Mouse (Mus musculus): ENCODE data around the gene Fbxo9. TPM values are rescaled to one million over a fixed set of nuclear protein-coding genes. Genes with fewer than 3 reads are reported as not detected.
A peak's percentile ranks its signal among the peaks of the same experiment; 100 is the strongest.
"Not testable (repeated sequence)": the region's sequence is repeated elsewhere in the genome, so short reads cannot be mapped to it uniquely, and the experiment has no call there.

Fbxo9 gene
- 32.7 and 35.9 TPM in 2 replicates for polyA plus RNA-seq (2016; fragmentation: Nextera tagmentation; extraction: Ambion mirVana)

DNA sequence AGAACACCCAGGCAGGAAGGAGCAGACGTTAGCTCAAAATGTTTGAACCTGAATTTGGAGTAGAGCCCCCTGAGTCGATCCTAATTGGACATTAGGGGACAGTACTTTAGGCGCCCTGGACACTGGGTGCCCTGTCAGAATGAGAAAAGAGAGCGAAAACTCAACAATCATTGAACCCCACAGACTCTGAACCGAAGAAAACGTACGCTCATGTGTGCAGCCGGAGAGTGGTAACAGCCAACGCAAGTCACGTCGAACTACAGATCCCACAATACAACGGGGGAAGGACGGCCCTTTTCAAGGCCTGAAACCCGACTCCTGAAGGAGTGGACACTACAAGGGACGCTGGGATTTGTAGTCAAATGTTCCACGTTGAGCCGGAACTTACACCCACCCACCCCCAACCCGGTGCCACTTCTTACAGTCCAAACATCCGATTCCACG lies at the start of gene Fbxo9, which contains the start of gene Ick:
Gene Fbxo9, minus strand, starts transcription at position 270 of the 444 bp plus-strand sequence.
Gene Ick, plus strand, starts transcription at position 397 of the 444 bp plus-strand sequence.
- Histone ChIP-seq H3K4me3 (replicated peaks) (peak within 1 kb of the TSS; percentile 66), H3K9ac (peak within 1 kb of the TSS; percentile 84), H3K27me3 (no peaks in the 10 kb centered on the region), H3K4me2 (peak within 1 kb of the TSS; percentile 78), H3K36me3 (replicated peaks) (no peaks in the 10 kb centered on the region), H3K4me1 (peaks cover 10% of the 10 kb centered on the region; the same call in 1 of the 2 replicates), H3K9me3 (no peaks in the 10 kb centered on the region), H3K27ac (peak within 1 kb of the TSS; percentile 89)
- under 1% methylated on average over 20 of the region's 20 CpGs for WGBS
- ATAC-seq (ENCODE audit: low FRiP score) = peak; percentile 92

GRCm38 (mm10) chr9:78157221-78157620 lies 48.4 kb upstream of the Fbxo9 start:
- no peak for ATAC-seq (ENCODE audit: low FRiP score)
- peaks cover 90% of the 10 kb centered on the region for H3K36me3 ChIP-seq (replicated peaks)

DNA sequence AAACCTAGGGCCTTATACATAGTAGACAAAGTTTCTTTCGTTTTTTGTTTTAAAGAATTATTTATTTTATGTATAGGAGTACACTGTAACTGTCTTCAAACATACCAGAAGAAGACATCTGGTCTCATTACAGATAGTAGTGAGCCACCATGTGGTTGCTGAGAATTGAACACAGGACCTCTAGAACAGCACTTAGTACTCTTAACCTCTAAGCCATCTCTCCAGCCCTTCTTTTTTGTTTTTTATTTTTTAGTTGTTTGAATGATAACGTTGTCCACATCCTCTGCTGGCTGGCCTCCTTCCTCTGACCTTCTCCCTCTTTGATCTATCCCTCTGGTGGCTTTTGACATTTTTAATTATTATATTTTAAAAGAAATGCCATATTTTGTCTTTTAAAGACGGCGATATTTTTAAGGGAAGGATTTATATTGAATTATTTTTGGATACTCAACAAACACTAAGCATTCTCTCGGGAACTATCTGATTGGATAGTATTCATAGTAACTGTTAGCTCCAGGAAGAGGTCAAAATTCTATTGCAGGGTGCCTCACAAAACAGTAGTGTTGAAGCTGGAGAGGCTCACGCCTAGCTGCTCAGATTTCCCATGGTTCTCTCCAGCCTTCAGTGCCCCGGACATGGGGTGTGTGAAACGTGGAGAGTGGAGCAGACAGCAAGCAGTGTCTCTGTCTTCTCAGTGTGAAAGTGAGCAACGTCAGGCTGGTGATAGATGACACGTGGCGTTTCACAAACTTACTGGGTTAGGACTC lies 45.5 kb upstream of the Fbxo9 start:
- no peak for ATAC-seq (ENCODE audit: low FRiP score)
- 90% methylated on average over 11 of the region's 11 CpGs for WGBS

More at GRCm38 (mm10) chr9:78157221-78157620, 48.4 kb upstream of the Fbxo9 start:
- no peaks in the 10 kb centered on the region for H3K27me3 ChIP-seq
- no peak overlapping the region for H3K4me2 ChIP-seq
- no peak overlapping the region for H3K27ac ChIP-seq
- H3K9me3 ChIP-seq = no peaks in the 10 kb centered on the region
- H3K4me3 ChIP-seq (replicated peaks) = no peak overlapping the region
- WGBS = 100% methylated on average over 1 of the region's 1 CpGs
- no peaks in the 10 kb centered on the region for H3K4me1 ChIP-seq
- H3K9ac ChIP-seq = no peak overlapping the region

GRCm38 (mm10) chr9:78149770-78150169 lies 40.9 kb upstream of the Fbxo9 start:
- ATAC-seq (ENCODE audit: low FRiP score); H3K4me3 ChIP-seq (replicated peaks); H3K9ac ChIP-seq; H3K4me2 ChIP-seq; H3K9me3 ChIP-seq; H3K27ac ChIP-seq; H3K27me3 ChIP-seq: not testable (repeated sequence)
- Histone ChIP-seq H3K36me3 (replicated peaks) (peaks cover 61% of the 10 kb centered on the region), H3K4me1 (peaks cover 10% of the 10 kb centered on the region)
- WGBS = 86% methylated on average over 2 of the region's 2 CpGs

More for the DNA sequence above, 45.5 kb upstream of the Fbxo9 start:
- H3K27me3 ChIP-seq = no peaks in the 10 kb centered on the region
- H3K27ac ChIP-seq = no peak overlapping the region
- H3K9me3 ChIP-seq = no peaks in the 10 kb centered on the region
- peaks cover 80% of the 10 kb centered on the region for H3K36me3 ChIP-seq (replicated peaks)
- no peak overlapping the region for H3K4me3 ChIP-seq (replicated peaks)
- no peak overlapping the region for H3K4me2 ChIP-seq
- no peaks in the 10 kb centered on the region for H3K4me1 ChIP-seq
- no peak overlapping the region for H3K9ac ChIP-seq

GRCm38 (mm10) chr9:78148149-78148548 lies 39.3 kb upstream of the Fbxo9 start:
- 95% methylated on average over 6 of the region's 6 CpGs for WGBS
- no peak overlapping the region for H3K4me3 ChIP-seq (replicated peaks)
- no peaks in the 10 kb centered on the region for H3K9me3 ChIP-seq
- H3K9ac ChIP-seq = no peak overlapping the region
- H3K36me3 ChIP-seq (replicated peaks) = peaks cover 62% of the 10 kb centered on the region
- H3K27ac ChIP-seq = no peak overlapping the region
- H3K4me1 ChIP-seq = peaks cover 10% of the 10 kb centered on the region
- no peaks in the 10 kb centered on the region for H3K27me3 ChIP-seq
- H3K4me2 ChIP-seq = no peak overlapping the region
- ATAC-seq (ENCODE audit: low FRiP score) = no peak

GRCm38 (mm10) chr9:78146627-78147026 lies 37.8 kb upstream of the Fbxo9 start:
- WGBS = 81% methylated on average over 6 of the region's 6 CpGs
- Histone ChIP-seq H3K9ac (no peak overlapping the region), H3K4me3 (replicated peaks) (no peak overlapping the region), H3K27ac (no peak overlapping the region), H3K4me1 (peaks cover 10% of the 10 kb centered on the region), H3K9me3 (peaks cover 8% of the 10 kb centered on the region; the same call in 1 of the 2 replicates), H3K36me3 (replicated peaks) (peaks cover 63% of the 10 kb centered on the region), H3K27me3 (no peaks in the 10 kb centered on the region), H3K4me2 (no peak overlapping the region)
- no peak for ATAC-seq (ENCODE audit: low FRiP score)

- H3K27me3 ChIP-seq = no peaks in the 10 kb centered on the region
- WGBS = 64% methylated on average over 4 of the region's 4 CpGs
- H3K4me2 ChIP-seq = no peak overlapping the region
- no peak for ATAC-seq (ENCODE audit: low FRiP score)
- H3K4me3 ChIP-seq (replicated peaks) = no peak overlapping the region
- no peak overlapping the region for H3K9ac ChIP-seq
- H3K36me3 ChIP-seq (replicated peaks) = peaks cover 63% of the 10 kb centered on the region
- H3K4me1 ChIP-seq = peaks cover 10% of the 10 kb centered on the region
- H3K9me3 ChIP-seq = peaks cover 9% of the 10 kb centered on the region; the same call in 1 of the 2 replicates
- no peak overlapping the region for H3K27ac ChIP-seq
These were observed 37.2 kb upstream of the Fbxo9 start for GRCm38 (mm10) chr9:78146099-78146498.

DNA sequence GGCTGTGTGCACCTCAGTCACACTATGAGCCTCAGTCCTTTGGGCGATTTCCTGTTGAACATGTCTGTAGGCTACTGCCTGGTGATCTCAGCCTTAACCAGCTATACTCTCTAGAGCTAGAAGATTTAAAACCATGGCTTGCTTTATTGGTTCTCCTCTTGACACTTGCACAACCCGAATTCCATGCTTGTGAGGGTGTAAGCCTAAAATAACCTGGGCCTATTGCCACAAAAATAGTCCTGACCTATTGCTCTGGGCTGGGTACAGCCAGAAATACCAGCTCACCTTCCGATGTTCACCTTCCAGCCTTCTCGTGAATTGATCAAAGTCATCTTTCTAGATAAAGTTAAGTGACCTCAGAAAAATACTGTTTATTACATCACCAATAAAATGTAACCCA lies 30.6 kb upstream of the Fbxo9 start:
- Histone ChIP-seq H3K9ac (no peak overlapping the region), H3K9me3 (peaks cover 9% of the 10 kb centered on the region; the same call in 1 of the 2 replicates), H3K36me3 (replicated peaks) (peaks cover 65% of the 10 kb centered on the region), H3K4me3 (replicated peaks) (no peak overlapping the region), H3K27ac (no peak overlapping the region), H3K4me1 (no peaks in the 10 kb centered on the region), H3K4me2 (no peak overlapping the region), H3K27me3 (no peaks in the 10 kb centered on the region)
- 95% methylated on average over 4 of the region's 4 CpGs for WGBS
- ATAC-seq (ENCODE audit: low FRiP score) = no peak

- ATAC-seq (ENCODE audit: low FRiP score) = no peak
- H3K36me3 ChIP-seq (replicated peaks) = peaks cover 63% of the 10 kb centered on the region
- H3K27me3 ChIP-seq = no peaks in the 10 kb centered on the region
- H3K4me3 ChIP-seq (replicated peaks) = no peak overlapping the region
- H3K4me2 ChIP-seq = no peak overlapping the region
- H3K9me3 ChIP-seq = peaks cover 9% of the 10 kb centered on the region; the same call in 1 of the 2 replicates
- no peak overlapping the region for H3K27ac ChIP-seq
- H3K9ac ChIP-seq = no peak overlapping the region
- H3K4me1 ChIP-seq = no peaks in the 10 kb centered on the region
- WGBS = 97% methylated on average over 9 of the region's 9 CpGs
These were observed 29.3 kb upstream of the Fbxo9 start for GRCm38 (mm10) chr9:78138044-78138676.

DNA sequence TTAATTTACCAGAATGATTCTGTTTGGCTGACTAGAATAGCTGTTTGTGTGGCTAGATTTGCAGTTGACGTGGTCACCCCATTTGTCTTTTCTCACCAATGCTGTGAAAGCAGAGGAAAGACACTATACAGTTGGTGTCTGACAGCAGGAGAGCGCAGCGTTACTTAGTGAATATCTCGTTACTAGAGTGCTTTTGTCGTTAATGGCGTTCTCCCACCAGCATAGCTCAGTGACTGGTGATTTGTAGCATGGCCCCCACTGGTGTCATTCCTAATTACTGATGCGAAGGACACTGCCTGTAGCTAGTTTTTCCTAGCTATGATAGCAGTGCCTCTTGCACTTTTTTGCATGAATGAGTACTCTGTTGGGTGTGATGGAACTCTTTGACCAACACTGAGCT lies 26.8 kb upstream of the Fbxo9 start:
- no peak overlapping the region for H3K9ac ChIP-seq
- no peak overlapping the region for H3K4me2 ChIP-seq
- H3K36me3 ChIP-seq (replicated peaks) = peaks cover 65% of the 10 kb centered on the region
- H3K9me3 ChIP-seq = no peaks in the 10 kb centered on the region
- ATAC-seq (ENCODE audit: low FRiP score) = no peak
- no peaks in the 10 kb centered on the region for H3K4me1 ChIP-seq
- no peak overlapping the region for H3K27ac ChIP-seq
- no peaks in the 10 kb centered on the region for H3K27me3 ChIP-seq
- no peak overlapping the region for H3K4me3 ChIP-seq (replicated peaks)
- 38% methylated on average over 7 of the region's 7 CpGs for WGBS

GRCm38 (mm10) chr9:78126643-78127042 lies 17.8 kb upstream of the Fbxo9 start:
- H3K36me3 ChIP-seq (replicated peaks) = peaks cover 7% of the 10 kb centered on the region
- peak; percentile 61; the same call in 1 of the 2 replicates for ATAC-seq (ENCODE audit: low FRiP score)
- H3K27me3 ChIP-seq = no peaks in the 10 kb centered on the region
- H3K27ac ChIP-seq = no peak overlapping the region
- H3K9me3 ChIP-seq = no peaks in the 10 kb centered on the region
- H3K4me2 ChIP-seq = no peak overlapping the region
- no peak overlapping the region for H3K9ac ChIP-seq
- no peak overlapping the region for H3K4me3 ChIP-seq (replicated peaks)
- WGBS = 38% methylated on average over 10 of the region's 10 CpGs
- peaks cover 23% of the 10 kb centered on the region for H3K4me1 ChIP-seq

GRCm38 (mm10) chr9:78126007-78126406 lies 17.1 kb upstream of the Fbxo9 start:
- Histone ChIP-seq H3K4me3 (replicated peaks) (no peak overlapping the region), H3K9me3 (no peaks in the 10 kb centered on the region), H3K4me2 (no peak overlapping the region), H3K9ac (no peak overlapping the region), H3K4me1 (peaks cover 23% of the 10 kb centered on the region), H3K36me3 (replicated peaks) (peaks cover 6% of the 10 kb centered on the region; the same call in 1 of the 2 replicates), H3K27ac (no peak overlapping the region), H3K27me3 (no peaks in the 10 kb centered on the region)
- 71% methylated on average over 6 of the region's 6 CpGs for WGBS
- ATAC-seq (ENCODE audit: low FRiP score) = peak; percentile 48

All from forebrain, embryonic 12.5 days (tissue).